Mouse (Mus musculus): Measurements from ENCODE around the gene Exoc7. TPM values are rescaled to one million over a fixed set of nuclear protein-coding genes. Genes with fewer than 3 reads are reported as not detected.
A peak's percentile ranks its signal among the peaks of the same experiment; 100 is the strongest.

Gene Exoc7
- total and polyA plus RNA-seq, 2 experiments from 2014 or later = 81.0 to 149 TPM

DNA sequence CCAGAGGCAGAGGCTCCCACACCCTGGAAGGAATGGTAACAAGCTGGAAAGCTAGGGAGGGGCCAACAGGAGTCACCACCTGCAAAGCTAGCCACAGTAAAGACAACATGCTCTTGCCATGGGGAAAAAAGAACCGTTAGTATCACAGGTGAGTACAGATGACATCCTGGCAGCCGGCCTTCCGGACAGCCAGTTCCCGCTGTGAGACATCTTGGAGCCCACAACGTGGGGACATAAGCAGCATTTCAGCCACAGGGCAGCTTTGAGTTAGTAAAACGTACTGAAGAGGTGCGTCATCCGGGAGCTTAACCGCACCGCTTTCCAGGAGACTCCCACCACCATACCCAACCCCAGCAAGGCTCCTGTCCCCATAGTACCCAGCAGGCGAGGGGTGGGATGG lies 8.8 kb downstream of the Exoc7 start:
- 88% methylated on average over 11 of the region's 11 CpGs for WGBS
- Histone ChIP-seq H3K27ac (ENCODE audit: low read depth, low read length) (no peak overlapping the region), H3K4me2 (ENCODE audit: low read depth, low read length, poor library complexity, severe bottlenecking) (no peak overlapping the region), H3K27me3 (ENCODE audit: insufficient read depth, low read length) (no peaks in the 10 kb centered on the region), H3K36me3 (ENCODE audit: insufficient read depth, low read length) (peaks cover 83% of the 10 kb centered on the region), H3K4me3 (ENCODE audit: low read depth, low read length) (no peak overlapping the region), H3K9ac (replicated peaks; ENCODE audit: low read length, poor library complexity, severe bottlenecking) (no peak overlapping the region), H3K9me3 (ENCODE audit: low read length) (no peaks in the 10 kb centered on the region), H3K4me1 (ENCODE audit: insufficient read depth, low read length) (no peaks in the 10 kb centered on the region)
- TF ChIP-seq CTCF (IDR thresholded peaks at IDR 0.05) = no peak
- ATAC-seq (ENCODE audit: low FRiP score) (no peak), DNase-seq (ENCODE audit: low spot score) (no peak)

DNA sequence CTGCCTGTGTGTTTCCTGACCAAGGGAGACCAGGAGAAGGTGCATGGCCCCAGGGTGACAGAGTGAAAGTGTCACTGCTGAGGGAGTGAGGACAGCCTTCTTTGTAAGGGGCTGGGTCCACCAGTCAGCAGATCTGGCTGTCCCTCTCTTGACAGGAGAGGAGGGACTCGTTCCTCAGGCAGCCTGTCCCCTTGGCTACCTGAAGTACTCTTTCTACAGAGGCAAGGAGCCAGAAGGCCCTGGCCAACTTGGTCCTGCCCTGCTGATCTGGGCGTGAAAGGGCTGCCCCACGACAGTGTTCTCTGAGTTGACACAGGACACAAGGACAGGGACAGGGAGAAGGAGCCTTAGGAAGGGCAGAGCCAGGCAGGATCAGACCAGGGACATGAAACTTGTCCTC lies 10.0 kb downstream of the Exoc7 start:
- no peak for ATAC-seq (ENCODE audit: low FRiP score)
- Histone ChIP-seq H3K4me1 (ENCODE audit: insufficient read depth, low read length) (no peaks in the 10 kb centered on the region), H3K27me3 (ENCODE audit: insufficient read depth, low read length) (no peaks in the 10 kb centered on the region), H3K27ac (ENCODE audit: low read depth, low read length) (no peak overlapping the region), H3K9ac (replicated peaks; ENCODE audit: low read length, poor library complexity, severe bottlenecking) (no peak overlapping the region), H3K4me3 (ENCODE audit: low read depth, low read length) (no peak overlapping the region), H3K4me2 (ENCODE audit: low read depth, low read length, poor library complexity, severe bottlenecking) (no peak overlapping the region), H3K36me3 (ENCODE audit: insufficient read depth, low read length) (peaks cover 85% of the 10 kb centered on the region), H3K9me3 (ENCODE audit: low read length) (no peaks in the 10 kb centered on the region)
- no peak for TF ChIP-seq CTCF (IDR thresholded peaks at IDR 0.05)
- DNase-seq (ENCODE audit: low spot score) = no peak
- 83% methylated on average over 3 of the region's 3 CpGs for WGBS

DNA sequence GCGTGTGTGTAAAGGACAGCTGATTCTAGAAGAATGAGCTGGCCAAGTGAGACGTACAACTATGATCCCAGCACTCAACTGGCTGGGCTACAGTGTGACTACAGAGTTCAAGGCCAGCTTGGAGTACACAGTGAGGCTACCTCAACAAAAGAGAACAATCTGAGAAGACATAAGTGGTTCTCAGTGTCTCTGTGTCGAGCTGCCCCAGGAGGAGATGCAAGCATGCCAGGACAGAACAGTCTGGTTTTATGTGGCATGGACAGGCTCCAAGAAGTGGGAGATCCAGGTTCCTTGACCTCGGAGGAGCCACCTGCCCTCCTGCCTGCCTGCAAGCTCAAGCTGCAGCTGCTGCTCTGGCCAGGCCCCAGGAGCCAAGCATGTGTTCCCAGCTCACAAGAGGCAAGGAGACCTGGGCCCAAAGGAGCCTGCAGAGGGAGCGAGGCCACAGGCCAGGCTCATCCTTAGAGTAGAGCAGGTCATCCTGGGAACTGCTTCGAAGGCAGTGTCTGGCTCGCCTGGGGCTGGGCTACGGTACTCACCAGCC lies 10.8 kb downstream of the Exoc7 start:
- H3K27ac ChIP-seq (ENCODE audit: low read depth, low read length) = no peak overlapping the region
- no peaks in the 10 kb centered on the region for H3K9me3 ChIP-seq (ENCODE audit: low read length)
- no peak overlapping the region for H3K4me2 ChIP-seq (ENCODE audit: low read depth, low read length, poor library complexity, severe bottlenecking)
- ATAC-seq (ENCODE audit: low FRiP score) = no peak
- H3K27me3 ChIP-seq (ENCODE audit: insufficient read depth, low read length) = no peaks in the 10 kb centered on the region
- no peak overlapping the region for H3K4me3 ChIP-seq (ENCODE audit: low read depth, low read length)
- DNase-seq (ENCODE audit: low spot score) = no peak
- 88% methylated on average over 8 of the region's 8 CpGs for WGBS
- TF ChIP-seq CTCF (IDR thresholded peaks at IDR 0.05) = no peak
- no peak overlapping the region for H3K9ac ChIP-seq (replicated peaks; ENCODE audit: low read length, poor library complexity, severe bottlenecking)
- H3K4me1 ChIP-seq (ENCODE audit: insufficient read depth, low read length) = no peaks in the 10 kb centered on the region
- peaks cover 92% of the 10 kb centered on the region for H3K36me3 ChIP-seq (ENCODE audit: insufficient read depth, low read length)

DNA sequence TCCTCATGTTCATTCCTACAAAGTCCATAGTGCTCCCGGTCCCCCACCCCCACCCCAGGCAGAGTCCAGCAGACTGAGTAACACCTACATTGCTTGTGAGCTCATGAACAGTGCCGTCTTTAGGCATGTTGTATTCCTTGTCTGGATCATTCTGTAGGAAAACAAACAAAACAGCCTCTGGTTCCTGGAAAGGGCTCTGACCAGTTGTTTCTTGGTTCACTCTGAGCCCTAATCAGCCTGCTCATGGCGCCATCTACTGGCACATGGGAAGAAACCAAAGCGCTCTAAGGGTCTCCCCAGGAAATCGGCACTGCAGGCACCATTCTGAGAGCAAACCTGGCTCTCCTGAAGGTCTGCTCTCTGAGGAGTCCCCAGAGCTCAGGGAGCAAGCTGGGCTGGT lies 12.7 kb downstream of the Exoc7 start:
- no peaks in the 10 kb centered on the region for H3K4me1 ChIP-seq (ENCODE audit: insufficient read depth, low read length)
- TF ChIP-seq CTCF (IDR thresholded peaks at IDR 0.05) = peak; percentile 81
- H3K9me3 ChIP-seq (ENCODE audit: low read length) = no peaks in the 10 kb centered on the region
- no peak overlapping the region for H3K9ac ChIP-seq (replicated peaks; ENCODE audit: low read length, poor library complexity, severe bottlenecking)
- no peak for ATAC-seq (ENCODE audit: low FRiP score)
- H3K36me3 ChIP-seq (ENCODE audit: insufficient read depth, low read length) = peaks cover 88% of the 10 kb centered on the region
- WGBS = 36% methylated on average over 5 of the region's 5 CpGs
- peak; percentile 86 for DNase-seq (ENCODE audit: low spot score)
- no peak overlapping the region for H3K4me3 ChIP-seq (ENCODE audit: low read depth, low read length)
- no peaks in the 10 kb centered on the region for H3K27me3 ChIP-seq (ENCODE audit: insufficient read depth, low read length)
- no peak overlapping the region for H3K4me2 ChIP-seq (ENCODE audit: low read depth, low read length, poor library complexity, severe bottlenecking)
- no peak overlapping the region for H3K27ac ChIP-seq (ENCODE audit: low read depth, low read length)

DNA sequence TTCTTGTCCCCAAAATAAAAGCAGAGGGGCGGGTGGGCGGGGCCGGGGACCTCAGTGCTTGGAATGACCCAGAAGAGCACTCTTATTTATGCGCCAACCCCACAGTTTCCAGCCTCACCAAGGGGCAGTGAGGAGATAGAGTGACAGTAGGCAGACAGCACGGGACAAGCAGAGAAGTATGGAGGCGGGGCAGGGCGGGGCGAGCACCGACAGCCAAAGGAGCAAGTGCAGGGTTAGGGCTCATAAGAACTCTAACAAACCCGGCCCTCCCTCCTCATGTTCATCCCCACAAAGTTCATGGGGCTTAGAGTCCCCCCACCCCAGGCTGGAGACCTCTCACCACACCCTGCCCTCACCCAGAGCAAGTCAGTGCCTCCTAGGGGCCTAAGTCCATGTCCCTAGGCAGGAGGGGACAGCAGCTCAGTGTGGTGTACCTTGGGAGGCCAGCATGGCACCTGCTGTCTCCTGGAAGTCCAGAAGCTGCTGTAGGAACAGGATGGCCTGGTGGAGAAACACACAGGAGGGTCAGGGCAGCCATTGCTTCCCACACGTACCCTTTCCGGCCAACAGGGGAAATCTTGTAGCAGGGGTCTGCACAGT lies 13.4 kb downstream of the Exoc7 start:
- WGBS = 85% methylated on average over 12 of the region's 12 CpGs
- no peak overlapping the region for H3K4me2 ChIP-seq (ENCODE audit: low read depth, low read length, poor library complexity, severe bottlenecking)
- DNase-seq (ENCODE audit: low spot score) = no peak
- H3K4me1 ChIP-seq (ENCODE audit: insufficient read depth, low read length) = no peaks in the 10 kb centered on the region
- H3K27me3 ChIP-seq (ENCODE audit: insufficient read depth, low read length) = no peaks in the 10 kb centered on the region
- no peaks in the 10 kb centered on the region for H3K9me3 ChIP-seq (ENCODE audit: low read length)
- no peak for ATAC-seq (ENCODE audit: low FRiP score)
- no peak overlapping the region for H3K9ac ChIP-seq (replicated peaks; ENCODE audit: low read length, poor library complexity, severe bottlenecking)
- no peak overlapping the region for H3K4me3 ChIP-seq (ENCODE audit: low read depth, low read length)
- no peak overlapping the region for H3K27ac ChIP-seq (ENCODE audit: low read depth, low read length)
- H3K36me3 ChIP-seq (ENCODE audit: insufficient read depth, low read length) = peaks cover 88% of the 10 kb centered on the region
- TF ChIP-seq CTCF (IDR thresholded peaks at IDR 0.05) = no peak

DNA sequence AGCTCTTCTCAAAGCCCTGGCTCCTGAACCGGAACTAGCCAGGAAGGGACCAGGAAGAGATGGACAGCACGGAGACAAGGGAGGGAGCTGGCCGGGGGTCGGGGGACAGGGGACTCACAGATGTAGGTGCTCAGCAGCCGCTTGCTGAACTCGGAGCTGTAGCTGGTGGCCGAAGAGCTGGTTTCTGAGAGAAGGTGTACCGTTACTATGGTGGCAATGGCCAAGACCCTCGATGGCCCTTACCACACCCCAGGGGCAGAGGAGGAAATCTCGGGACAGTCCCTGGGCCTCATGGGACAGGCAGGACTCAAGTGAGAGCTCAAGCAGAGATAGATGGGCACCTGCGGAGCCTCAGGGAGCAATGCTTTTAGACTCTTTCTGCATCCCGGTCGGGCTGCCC lies 14.6 kb downstream of the Exoc7 start:
- Histone ChIP-seq H3K4me1 (ENCODE audit: insufficient read depth, low read length) (no peaks in the 10 kb centered on the region), H3K9me3 (ENCODE audit: low read length) (no peaks in the 10 kb centered on the region), H3K4me2 (ENCODE audit: low read depth, low read length, poor library complexity, severe bottlenecking) (no peak overlapping the region), H3K36me3 (ENCODE audit: insufficient read depth, low read length) (peaks cover 89% of the 10 kb centered on the region), H3K27ac (ENCODE audit: low read depth, low read length) (no peak overlapping the region), H3K9ac (replicated peaks; ENCODE audit: low read length, poor library complexity, severe bottlenecking) (no peak overlapping the region), H3K27me3 (ENCODE audit: insufficient read depth, low read length) (no peaks in the 10 kb centered on the region), H3K4me3 (ENCODE audit: low read depth, low read length) (no peak overlapping the region)
- WGBS = 95% methylated on average over 13 of the region's 13 CpGs
- no peak for TF ChIP-seq CTCF (IDR thresholded peaks at IDR 0.05)
- DNase-seq (ENCODE audit: low spot score) = no peak
- no peak for ATAC-seq (ENCODE audit: low FRiP score)

All from midbrain, postnatal 0 days (tissue).